In the genomic region with DNA sequence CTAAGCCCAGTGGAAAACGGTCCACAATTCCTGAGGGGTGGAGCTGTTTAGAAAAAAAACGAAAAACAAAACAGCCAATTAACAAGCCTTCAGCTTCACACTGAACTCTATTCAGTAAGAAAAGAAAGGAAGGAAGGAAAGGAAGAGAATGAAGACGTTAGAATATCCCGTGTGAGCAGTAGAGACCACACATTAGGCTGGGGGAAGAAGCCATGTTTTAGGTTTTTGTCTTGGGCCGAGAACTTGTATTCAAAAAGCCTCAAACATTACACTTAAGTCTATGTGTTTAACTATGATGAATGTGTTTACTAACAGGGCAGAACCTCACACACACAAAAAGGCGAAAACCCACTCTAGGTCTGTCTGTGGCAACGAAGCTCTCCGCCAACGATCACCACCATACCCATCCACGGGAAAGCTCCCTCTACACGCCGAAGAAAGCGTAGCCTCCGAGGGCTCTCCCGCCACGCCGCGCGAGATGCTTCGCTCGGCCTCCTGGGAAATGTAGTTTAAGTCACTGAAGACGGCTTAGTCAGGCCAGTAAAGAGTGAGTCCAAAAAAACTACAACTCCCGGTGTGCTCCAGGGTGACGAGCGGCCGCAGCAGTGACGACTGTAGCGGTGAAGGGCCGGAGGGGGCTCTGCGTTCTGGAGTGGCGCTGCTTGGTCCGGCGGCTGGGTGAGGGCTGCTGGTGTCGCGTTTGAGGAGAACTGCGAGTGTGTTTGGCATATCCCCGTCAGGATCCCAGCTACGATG, we compare ENCODE assay signal across 8 mouse cellular contexts. TPM values are rescaled to one million over a fixed set of nuclear protein-coding genes. Genes with fewer than 3 reads are reported as not detected.
DNase-seq lines count a peak whose midpoint lies in the region; ATAC-seq and TF ChIP-seq lines count a peak whose summit lies in the region.

No protein-coding gene starts in this region.

- no peak for TF ChIP-seq CTCF in E14TG2a.4 (conservative IDR thresholded peaks at IDR 0.05; ENCODE audit: low read length)
- peak; percentile 12; the same call in 1 of the 2 replicates for TF ChIP-seq CTCF in heart, postnatal 0 days (IDR thresholded peaks at IDR 0.05; ENCODE audit: low read depth)
- TF ChIP-seq CTCF in testis, adult 2 months (IDR thresholded peaks at IDR 0.05; ENCODE audit: control insufficient read depth, insufficient read depth, insufficient replicate concordance, low read depth, low read length): peak; percentile 24; the same call in 1 of the 2 replicates

- H3K4me2 ChIP-seq in forebrain, embryonic 12.5 days: peak overlapping the region; percentile 69
- peak overlapping the region; percentile 76 for H3K4me2 ChIP-seq in heart, postnatal 0 days (ENCODE audit: low read depth, low read length)
- H3K4me2 ChIP-seq in liver, embryonic 16.5 days (ENCODE audit: low read depth, low read length): peak overlapping the region; percentile 81
- H3K4me2 ChIP-seq in neural tube, embryonic 13.5 days: peak overlapping the region; percentile 80

- peak overlapping the region; percentile 89 for H3K27ac ChIP-seq in forebrain, embryonic 12.5 days
- H3K27ac ChIP-seq in heart, postnatal 0 days (ENCODE audit: low read depth): peak overlapping the region; percentile 87
- peak overlapping the region; percentile 58 for H3K27ac ChIP-seq in liver, embryonic 16.5 days (ENCODE audit: low read length)
- peak overlapping the region; percentile 98 for H3K27ac ChIP-seq in neural tube, embryonic 13.5 days (replicated peaks)
- peak overlapping the region; percentile 99 for H3K27ac ChIP-seq in testis, adult 2 months (ENCODE audit: control insufficient read depth, insufficient read depth, low read depth, low read length)

- DNase-seq in c-Kit-positive CD71-positive TER-119-positive erythroid progenitor cells, embryonic 14.5 days (ENCODE audit: low spot score): peak; percentile 93
- DNase-seq in heart, postnatal 0 days (ENCODE audit: low spot score): peak; percentile 98
- peak; percentile 92 to 95 for DNase-seq in kidney, postnatal 4 days

- no peak for TF ChIP-seq EP300 in heart, postnatal 0 days (IDR thresholded peaks at IDR 0.05; ENCODE audit: low read depth)

- peaks cover 21% of the 10 kb centered on the region for H3K4me1 ChIP-seq in E14TG2a.4 (replicated peaks; ENCODE audit: low read depth, low read length)
- peaks cover 23% of the 10 kb centered on the region for H3K4me1 ChIP-seq in forebrain, embryonic 12.5 days
- peaks cover 15% of the 10 kb centered on the region; the same call in 1 of the 2 replicates for H3K4me1 ChIP-seq in heart, postnatal 0 days (ENCODE audit: control insufficient read depth, insufficient read depth)
- peaks cover 22% of the 10 kb centered on the region for H3K4me1 ChIP-seq in liver, embryonic 16.5 days (ENCODE audit: control insufficient read depth, low read depth, low read length)
- peaks cover 27% of the 10 kb centered on the region for H3K4me1 ChIP-seq in neural tube, embryonic 13.5 days (replicated peaks)
- peaks cover 2% of the 10 kb centered on the region; the same call in 1 of the 2 replicates for H3K4me1 ChIP-seq in testis, adult 2 months (ENCODE audit: control insufficient read depth, insufficient read depth, low read length)

- peak; percentile 100 for ATAC-seq in forebrain, embryonic 12.5 days (ENCODE audit: low FRiP score)
- peak; percentile 100 for ATAC-seq in heart, postnatal 0 days (ENCODE audit: insufficient read depth, low read depth)
- peak; percentile 99 for ATAC-seq in liver, embryonic 16.5 days (ENCODE audit: low read depth)
- ATAC-seq in neural tube, embryonic 13.5 days (ENCODE audit: low read depth): peak; percentile 100

- peak overlapping the region; percentile 77 for H3K9ac ChIP-seq in forebrain, embryonic 12.5 days
- H3K9ac ChIP-seq in heart, postnatal 0 days (replicated peaks; ENCODE audit: low read depth, low read length): peak overlapping the region; percentile 66
- peak overlapping the region; percentile 72 for H3K9ac ChIP-seq in liver, embryonic 16.5 days (ENCODE audit: low read depth, low read length)
- H3K9ac ChIP-seq in neural tube, embryonic 13.5 days: peak overlapping the region; percentile 90

- H3K36me3 ChIP-seq in E14TG2a.4 (ENCODE audit: insufficient read depth, low read length): no peaks in the 10 kb centered on the region
- no peaks in the 10 kb centered on the region for H3K36me3 ChIP-seq in forebrain, embryonic 12.5 days (replicated peaks)
- H3K36me3 ChIP-seq in heart, postnatal 0 days (replicated peaks; ENCODE audit: control insufficient read depth, insufficient read depth, low read length): no peaks in the 10 kb centered on the region
- H3K36me3 ChIP-seq in liver, embryonic 16.5 days (ENCODE audit: control insufficient read depth, insufficient read depth): no peaks in the 10 kb centered on the region
- H3K36me3 ChIP-seq in neural tube, embryonic 13.5 days: no peaks in the 10 kb centered on the region
- no peaks in the 10 kb centered on the region for H3K36me3 ChIP-seq in testis, adult 2 months (ENCODE audit: control insufficient read depth, insufficient read depth, low read length)

- WGBS in forebrain, embryonic 12.5 days: under 1% methylated on average over 38 of the region's 38 CpGs
- under 1% methylated on average over 38 of the region's 38 CpGs for WGBS in heart, postnatal 0 days
- WGBS in liver, embryonic 16.5 days (ENCODE audit: insufficient replicate concordance): under 1% methylated on average over 38 of the region's 38 CpGs
- under 1% methylated on average over 38 of the region's 38 CpGs for WGBS in neural tube, embryonic 13.5 days

- peak; percentile 99 for TF ChIP-seq POLR2A in testis, adult 2 months (IDR thresholded peaks at IDR 0.05; ENCODE audit: control insufficient read depth, low read depth, low read length)

- no peaks in the 10 kb centered on the region for H3K27me3 ChIP-seq in E14TG2a.4 (ENCODE audit: insufficient read depth, low read length)
- no peaks in the 10 kb centered on the region for H3K27me3 ChIP-seq in forebrain, embryonic 12.5 days
- no peaks in the 10 kb centered on the region for H3K27me3 ChIP-seq in heart, postnatal 0 days (ENCODE audit: control insufficient read depth, insufficient read depth, low read length)
- H3K27me3 ChIP-seq in liver, embryonic 16.5 days (ENCODE audit: control insufficient read depth, insufficient read depth, low read depth, low read length): no peaks in the 10 kb centered on the region
- H3K27me3 ChIP-seq in neural tube, embryonic 13.5 days: no peaks in the 10 kb centered on the region
- H3K27me3 ChIP-seq in testis, adult 2 months (ENCODE audit: control insufficient read depth, insufficient read depth, low read length): no peaks in the 10 kb centered on the region

- H3K4me3 ChIP-seq in E14TG2a.4 (replicated peaks; ENCODE audit: low read length): peak overlapping the region; percentile 86
- H3K4me3 ChIP-seq in forebrain, embryonic 12.5 days (replicated peaks): peak overlapping the region; percentile 54
- peak overlapping the region; percentile 57 for H3K4me3 ChIP-seq in heart, postnatal 0 days (ENCODE audit: low read depth, low read length)
- peak overlapping the region; percentile 69 for H3K4me3 ChIP-seq in liver, embryonic 16.5 days (ENCODE audit: low read depth, low read length)
- peak overlapping the region; percentile 70 for H3K4me3 ChIP-seq in neural tube, embryonic 13.5 days
- peak overlapping the region; percentile 99 for H3K4me3 ChIP-seq in testis, adult 2 months (ENCODE audit: control insufficient read depth, low read depth, low read length)

- H3K9me3 ChIP-seq in E14TG2a.4 (ENCODE audit: low read length): no peaks in the 10 kb centered on the region
- H3K9me3 ChIP-seq in forebrain, embryonic 12.5 days: no peaks in the 10 kb centered on the region
- no peaks in the 10 kb centered on the region for H3K9me3 ChIP-seq in heart, postnatal 0 days (replicated peaks; ENCODE audit: control insufficient read depth, low read length)
- H3K9me3 ChIP-seq in liver, embryonic 16.5 days (replicated peaks; ENCODE audit: control insufficient read depth, low read length): no peaks in the 10 kb centered on the region
- no peaks in the 10 kb centered on the region for H3K9me3 ChIP-seq in neural tube, embryonic 13.5 days

RNA-seq across cellular contexts. Expression of a gene that starts 8.5 kb away (rescaled TPM):
- 0.68 TPM in 2 replicates for polyA plus RNA-seq in forebrain, embryonic 12.5 days (2016; fragmentation: Nextera tagmentation; extraction: Ambion mirVana)
- total RNA-seq in heart, postnatal 0 days (2014; rRNA removed; ENCODE audit: low replicate concordance): 0.12 and 0.19 TPM in 2 replicates
- polyA plus RNA-seq in heart, postnatal 0 days (2015; fragmentation: Nextera tagmentation; extraction: Ambion mirVana): 0.16 and 0.25 TPM in 2 replicates
- polyA plus RNA-seq in liver, embryonic 16.5 days (2015; fragmentation: Nextera tagmentation; extraction: Ambion mirVana): 0.19 and 0.26 TPM in 2 replicates
- polyA plus RNA-seq in neural tube, embryonic 13.5 days (2015; fragmentation: Nextera tagmentation; extraction: Ambion mirVana): 1.5 TPM in 2 replicates
- 1.6 and 1.7 TPM in 2 replicates for polyA plus RNA-seq in testis, adult 2 months (2012; rRNA removed)

RNA-seq across cellular contexts. Expression of a gene that starts 53.7 kb away (rescaled TPM):
- polyA plus RNA-seq in forebrain, embryonic 12.5 days (2016; fragmentation: Nextera tagmentation; extraction: Ambion mirVana): 342 TPM in 2 replicates
- total RNA-seq in heart, postnatal 0 days (2014; rRNA removed; ENCODE audit: low replicate concordance): 66.5 and 87.7 TPM in 2 replicates
- 150 and 152 TPM in 2 replicates for polyA plus RNA-seq in heart, postnatal 0 days (2015; fragmentation: Nextera tagmentation; extraction: Ambion mirVana)
- polyA plus RNA-seq in liver, embryonic 16.5 days (2015; fragmentation: Nextera tagmentation; extraction: Ambion mirVana): 83.8 and 93.1 TPM in 2 replicates
- polyA plus RNA-seq in neural tube, embryonic 13.5 days (2015; fragmentation: Nextera tagmentation; extraction: Ambion mirVana): 324 and 338 TPM in 2 replicates
- polyA plus RNA-seq in testis, adult 2 months (2012; rRNA removed): 41.1 and 47.4 TPM in 2 replicates

RNA-seq across cellular contexts. Expression of a gene that starts 54.3 kb away (rescaled TPM):
- polyA plus RNA-seq in forebrain, embryonic 12.5 days (2016; fragmentation: Nextera tagmentation; extraction: Ambion mirVana): 134 and 138 TPM in 2 replicates
- 30.8 and 68.5 TPM in 2 replicates for total RNA-seq in heart, postnatal 0 days (2014; rRNA removed; ENCODE audit: low replicate concordance)
- 23.4 and 25.4 TPM in 2 replicates for polyA plus RNA-seq in heart, postnatal 0 days (2015; fragmentation: Nextera tagmentation; extraction: Ambion mirVana)
- 84.8 and 86.7 TPM in 2 replicates for polyA plus RNA-seq in liver, embryonic 16.5 days (2015; fragmentation: Nextera tagmentation; extraction: Ambion mirVana)
- 46.1 and 50.7 TPM in 2 replicates for polyA plus RNA-seq in neural tube, embryonic 13.5 days (2015; fragmentation: Nextera tagmentation; extraction: Ambion mirVana)
- polyA plus RNA-seq in testis, adult 2 months (2012; rRNA removed): 114 and 137 TPM in 2 replicates

Comparison
In these comparisons a context has a peak if more than half of its experiments do, and no peak if none do; other contexts are left out.
1. Peak in every context shown above with its lines: DNase-seq, ATAC-seq, H3K4me3 ChIP-seq and H3K27ac ChIP-seq.